In the genomic region with DNA sequence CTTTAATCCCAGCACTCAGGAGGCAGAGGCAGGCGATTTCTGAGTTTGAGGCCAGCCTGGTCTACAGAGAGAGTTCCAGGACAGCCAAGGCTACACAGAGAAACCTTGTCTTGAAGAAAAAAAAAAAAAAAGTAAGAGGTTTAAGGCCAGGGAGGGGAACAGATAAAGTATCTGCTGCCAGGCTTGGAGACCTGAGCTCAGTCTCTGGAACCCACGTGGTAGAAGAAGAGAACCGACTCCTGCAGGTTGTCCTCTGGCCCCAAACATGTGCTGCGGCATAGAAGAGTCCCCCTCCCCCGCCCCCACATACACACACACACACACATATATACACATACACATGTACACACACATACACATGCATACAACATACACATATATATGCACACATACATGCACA, we compare ENCODE assay signal across 17 mouse cellular contexts. TPM values are rescaled to one million over a fixed set of nuclear protein-coding genes. Genes with fewer than 3 reads are reported as not detected.
"Had no signal": no experiment of that assay in that cellular context is flagged by ENCODE, and none has a peak within 500 bp of the region (broad histone marks: within the 10 kb centered on the region; RNA-seq: fewer than 3 reads in every experiment).

No protein-coding gene starts in this region.

- H3K9me3 ChIP-seq: neural tube, embryonic 12.5 days; neural tube, embryonic 13.5 days; neural tube, embryonic 15.5 days; stomach, embryonic 15.5 days had no signal

- H3K4me3 ChIP-seq: neural tube, embryonic 12.5 days; neural tube, embryonic 13.5 days; neural tube, embryonic 15.5 days; stomach, embryonic 15.5 days had no signal

- H3K9ac ChIP-seq: neural tube, embryonic 12.5 days; neural tube, embryonic 13.5 days; neural tube, embryonic 15.5 days; stomach, embryonic 15.5 days had no signal

- H3K4me1 ChIP-seq: neural tube, embryonic 12.5 days had no signal

- H3K27me3 ChIP-seq: neural tube, embryonic 12.5 days; neural tube, embryonic 13.5 days; neural tube, embryonic 15.5 days; stomach, embryonic 15.5 days had no signal

- DNase-seq: retina, postnatal 1 day; right cerebral cortex, adult 18-20 months; right cerebral cortex, postnatal 14 days; right cerebral cortex, postnatal 25 days; right cerebral cortex, postnatal 4 days; spleen, adult 18-20 months; thymus, adult 18-20 months; thymus, adult 2 months; thymus, postnatal 14 days; thymus, postnatal 25 days; thymus, postnatal 36 days; thymus, postnatal 4 days had no signal

- H3K4me2 ChIP-seq: neural tube, embryonic 12.5 days; neural tube, embryonic 13.5 days; neural tube, embryonic 15.5 days; stomach, embryonic 15.5 days had no signal

- H3K36me3 ChIP-seq: neural tube, embryonic 12.5 days; neural tube, embryonic 13.5 days; neural tube, embryonic 15.5 days; stomach, embryonic 15.5 days had no signal

- H3K27ac ChIP-seq: neural tube, embryonic 12.5 days; neural tube, embryonic 13.5 days; neural tube, embryonic 15.5 days; stomach, embryonic 15.5 days had no signal

RNA-seq across cellular contexts. Expression of a gene that starts 44.4 kb away (rescaled TPM):
- total RNA-seq: neutrophil, adult 5-6 weeks had no signal
